Mouse (Mus musculus): ENCODE measurements at regions not wholly inside any gene's neighbourhood (a gene's known extent, or its start where the extent isn't known, plus 50 kb on each side); places are given as distances from the start of the nearest gene placed in this dataset.

DNA sequence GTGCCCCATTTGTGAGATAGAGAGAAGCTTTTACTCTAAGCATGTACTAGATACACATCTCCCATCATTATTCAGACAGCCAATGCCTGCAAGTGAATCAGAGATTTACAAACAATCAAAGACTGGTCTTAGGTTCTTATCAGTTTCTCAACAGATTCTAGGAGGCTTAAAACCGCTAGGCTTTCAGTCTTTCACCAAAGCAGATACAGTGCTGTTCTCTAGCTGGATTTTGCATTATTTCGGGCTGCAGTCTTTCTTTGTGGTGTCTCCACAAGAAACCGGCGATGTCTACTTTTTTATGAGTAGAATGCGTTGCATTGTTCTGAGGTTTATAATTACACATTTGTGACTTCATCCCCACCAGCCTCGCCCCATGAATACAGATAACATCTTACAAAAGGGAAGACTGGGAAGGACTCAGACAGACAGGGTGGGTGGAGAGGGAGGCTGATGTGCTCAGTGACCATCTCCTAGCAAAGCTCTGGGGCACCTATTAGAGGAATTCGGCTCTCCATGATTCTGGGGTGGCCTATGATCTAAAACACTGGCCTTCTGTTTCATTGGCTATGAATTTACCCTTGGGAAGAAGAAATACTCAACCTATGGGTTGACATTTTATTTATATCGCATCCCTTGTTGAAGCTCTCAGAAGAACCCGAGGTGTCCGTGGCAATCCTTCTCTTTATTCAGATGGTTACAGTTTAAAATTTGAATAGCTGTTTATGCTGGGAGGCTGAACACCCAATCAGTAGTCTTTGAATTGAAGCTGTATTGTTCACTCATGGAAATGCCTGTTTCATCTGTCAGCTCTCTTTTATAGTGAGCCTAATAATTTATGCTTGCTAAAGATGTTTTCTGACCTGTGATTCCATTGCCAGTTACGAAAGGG is 343.8 kb downstream of the Tmem161b start:
- no peak for DNase-seq

DNA sequence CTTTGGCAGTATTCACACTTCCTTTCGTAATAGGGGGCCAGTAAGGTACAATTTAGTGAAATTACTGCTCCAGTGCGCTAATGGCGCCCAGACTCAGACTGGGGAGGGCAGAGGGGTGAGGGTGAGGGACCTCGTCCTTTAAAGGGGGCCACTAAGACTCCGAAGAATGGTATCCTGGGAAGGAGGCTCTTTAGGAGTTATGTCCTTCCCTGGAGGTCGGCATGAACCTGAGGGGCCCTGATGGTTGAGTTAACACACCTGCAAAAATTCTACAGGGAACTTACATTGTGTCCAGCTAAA is 344.4 kb downstream of the Tmem161b start:
- DNase-seq = no peak

DNA sequence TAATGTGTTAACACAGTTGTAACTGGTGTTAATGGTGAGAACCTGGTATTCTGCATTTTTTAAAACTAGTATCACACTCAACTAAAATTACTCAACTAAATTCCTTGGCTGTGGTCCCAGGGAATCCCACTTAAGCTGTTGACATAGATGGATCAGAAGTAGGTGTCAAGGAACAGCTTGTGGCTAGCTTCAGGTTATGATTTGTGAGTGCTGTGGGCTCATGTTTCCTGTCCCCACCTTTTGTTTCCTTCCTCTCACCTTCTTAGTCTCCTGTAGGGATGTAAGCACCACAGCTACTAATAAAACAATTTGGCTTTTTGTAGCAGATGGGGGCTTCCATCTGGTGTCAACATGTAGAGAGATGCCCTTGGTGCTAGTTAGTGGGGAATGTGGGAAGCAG is 347.3 kb downstream of the Tmem161b start:
- DNase-seq = no peak

DNA sequence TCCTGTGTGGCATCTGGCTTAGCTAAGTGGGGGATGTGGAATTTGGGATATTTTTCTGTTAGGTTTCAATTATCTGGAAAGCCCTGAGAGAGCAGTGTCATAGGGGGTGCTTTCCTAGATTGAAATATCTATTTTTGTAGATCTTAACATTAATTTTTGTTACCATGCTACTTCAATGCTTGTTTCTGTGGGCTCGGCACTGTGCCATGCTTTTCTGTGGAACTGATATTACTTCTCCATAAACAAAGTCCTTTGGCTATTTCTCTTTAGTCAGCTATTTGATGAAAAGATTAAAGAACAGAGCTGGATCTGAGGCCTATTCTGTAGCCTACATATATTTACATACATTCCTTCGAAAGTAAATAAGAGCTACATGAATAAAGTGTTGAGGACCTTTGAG is 348.1 kb downstream of the Tmem161b start:
- no peak for DNase-seq

DNA sequence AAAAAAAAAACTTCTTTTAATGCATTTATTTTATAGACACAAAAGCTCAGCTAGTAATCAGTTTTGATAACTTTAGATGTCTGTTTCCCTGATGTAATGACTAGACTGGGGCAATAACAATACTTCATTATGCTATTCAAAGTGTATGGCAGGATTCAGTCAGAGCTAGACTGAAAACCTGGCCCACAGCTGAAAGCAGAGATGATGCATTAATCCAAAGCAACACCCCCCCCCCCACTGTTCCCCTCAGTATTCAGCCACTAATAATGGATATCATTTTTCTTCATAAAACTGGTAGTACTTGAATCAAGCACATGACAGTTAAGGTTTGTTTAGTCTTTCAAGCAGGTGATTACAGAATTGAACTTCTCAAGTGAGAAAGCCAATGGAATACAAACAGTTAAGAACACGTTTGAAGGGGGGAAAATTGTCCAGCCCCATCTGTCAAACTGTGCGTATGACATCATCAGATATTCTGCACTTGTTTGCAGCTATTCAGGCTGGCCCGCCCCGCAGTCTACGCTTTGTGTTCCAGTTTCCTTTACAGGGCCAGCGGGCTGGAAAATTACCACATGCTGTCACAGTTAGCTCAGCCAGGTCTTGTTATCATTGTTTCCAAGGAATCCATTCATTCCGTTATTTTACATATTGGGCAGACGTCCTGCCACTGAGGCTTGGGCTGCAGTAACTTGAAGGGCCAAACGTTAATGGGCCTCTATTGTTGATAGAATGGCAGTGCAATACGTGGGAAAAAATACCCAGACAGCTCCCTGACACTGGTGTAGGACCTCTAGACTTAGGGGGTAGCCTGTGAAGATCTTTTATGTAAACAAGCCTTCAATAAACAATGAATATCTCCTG is 349.1 kb downstream of the Tmem161b start:
- DNase-seq = no peak

DNA sequence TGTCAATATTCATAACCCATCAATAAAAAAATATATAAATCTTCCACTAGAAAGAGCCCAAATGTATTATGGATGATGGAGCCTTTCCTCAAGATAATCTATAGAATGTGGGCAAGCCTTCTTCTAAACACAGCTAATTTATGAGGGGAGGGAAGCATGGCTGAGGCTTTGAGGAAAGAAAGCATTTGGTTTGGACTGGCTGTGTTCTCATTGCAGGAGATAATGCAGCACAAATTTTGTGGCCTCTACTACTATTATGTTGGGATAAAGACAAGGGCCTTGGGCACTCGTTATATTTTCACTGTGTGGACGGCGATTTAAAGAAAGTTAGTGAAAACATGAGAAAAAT is 349.7 kb downstream of the Tmem161b start:
- DNase-seq = no peak

DNA sequence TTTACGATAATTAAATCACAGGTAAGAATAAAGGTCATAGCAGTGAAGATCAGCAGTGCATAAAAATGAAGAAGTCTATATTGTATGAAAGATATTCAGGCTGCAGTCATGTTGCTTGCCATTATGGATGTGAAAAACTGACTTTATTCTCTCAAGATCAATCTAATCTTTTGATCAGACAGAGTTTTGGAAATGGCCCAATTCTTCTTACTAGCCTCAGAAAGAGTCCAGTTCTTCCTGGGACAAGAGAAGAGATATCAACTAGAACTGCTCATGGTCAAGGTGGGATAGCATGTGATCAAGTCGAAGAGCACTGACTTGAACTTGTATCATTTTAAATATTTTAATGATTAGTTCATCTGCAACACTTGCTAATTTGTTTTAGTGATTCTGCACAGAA is 350.1 kb downstream of the Tmem161b start:
- no peak for DNase-seq

DNA sequence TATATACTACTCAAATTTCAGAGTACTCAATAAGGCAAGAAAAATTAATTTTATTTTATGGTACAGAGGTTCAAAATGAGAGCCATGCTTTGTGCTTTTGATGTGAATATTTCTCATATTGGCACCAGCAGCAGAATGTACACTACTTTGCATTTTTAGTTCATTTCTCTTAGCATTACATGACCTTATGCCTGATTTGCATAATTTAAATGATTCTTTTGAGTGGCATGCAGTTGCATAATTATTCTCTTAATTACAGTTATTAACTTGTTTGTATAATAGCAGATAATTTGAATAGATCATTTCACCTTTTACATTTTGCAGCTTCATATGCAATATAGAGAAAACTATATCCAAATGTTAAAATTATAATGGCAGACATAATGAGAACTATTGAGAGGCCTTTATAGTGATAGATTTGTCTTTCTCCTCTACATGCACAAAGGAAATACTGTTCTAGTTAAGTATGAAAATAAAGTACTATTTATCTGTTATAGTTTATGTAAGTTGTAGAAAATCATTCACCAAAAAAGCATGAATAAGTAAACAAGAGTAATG is 374.6 kb downstream of the Tmem161b start:
- DNase-seq = no peak

DNA sequence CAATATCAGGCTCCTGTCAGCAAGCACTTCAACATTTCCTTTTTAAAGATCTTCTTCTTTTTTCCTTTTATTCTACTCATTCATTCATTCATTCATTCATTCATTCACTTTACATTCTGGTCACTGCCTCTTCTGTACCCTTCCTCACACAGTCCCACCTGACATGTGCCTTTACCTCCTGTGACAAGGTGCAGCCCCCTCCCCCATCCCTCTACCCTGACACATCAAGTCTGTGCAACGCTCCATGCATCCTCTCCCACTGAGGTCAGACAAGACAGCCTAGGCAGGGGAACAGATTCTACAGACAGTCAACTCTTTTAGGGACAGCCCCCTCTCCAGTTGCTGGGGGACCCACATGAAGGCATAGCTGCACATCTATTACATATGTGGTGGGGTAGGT is 380.5 kb downstream of the Tmem161b start:
- DNase-seq = no peak

DNA sequence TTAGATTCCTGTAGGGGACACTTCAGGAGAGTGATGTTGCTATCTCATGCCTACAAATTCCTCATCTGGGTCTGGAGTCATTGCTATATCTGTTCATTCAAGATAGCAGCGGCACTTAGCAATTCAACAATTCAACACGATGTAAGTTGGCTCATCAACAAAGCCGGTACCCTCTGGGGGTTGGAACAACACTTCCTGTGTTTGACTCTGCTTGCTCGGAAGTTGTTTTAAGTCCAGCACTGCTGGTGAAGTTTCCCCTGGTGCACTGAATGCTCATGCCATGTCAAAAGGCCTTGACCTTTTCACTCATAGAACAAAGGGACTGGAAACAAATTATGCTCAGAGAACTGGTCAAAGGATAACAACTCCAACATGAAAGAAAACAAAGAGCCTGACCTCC is 390.4 kb downstream of the Tmem161b start:
- no peak for DNase-seq

DNA sequence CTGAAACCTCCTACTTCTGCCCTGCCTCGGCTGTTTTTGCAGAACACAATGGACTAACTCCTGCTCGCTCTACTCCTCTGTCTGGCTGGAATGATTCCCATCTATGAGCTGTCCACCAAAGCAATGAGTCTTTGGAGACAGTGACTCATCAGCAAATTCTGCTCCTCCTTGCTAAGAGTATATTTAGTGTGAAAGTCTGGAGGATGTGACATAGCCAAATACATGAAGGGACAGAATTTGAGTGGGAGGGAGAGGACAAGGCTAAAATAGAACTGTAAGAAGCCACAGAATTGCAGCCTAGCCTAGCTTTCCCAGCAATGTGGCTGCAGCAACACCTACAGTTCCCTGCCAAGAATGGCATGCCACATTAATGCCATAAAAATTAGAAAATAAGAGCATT is 390.9 kb downstream of the Tmem161b start:
- no peak for DNase-seq

DNA sequence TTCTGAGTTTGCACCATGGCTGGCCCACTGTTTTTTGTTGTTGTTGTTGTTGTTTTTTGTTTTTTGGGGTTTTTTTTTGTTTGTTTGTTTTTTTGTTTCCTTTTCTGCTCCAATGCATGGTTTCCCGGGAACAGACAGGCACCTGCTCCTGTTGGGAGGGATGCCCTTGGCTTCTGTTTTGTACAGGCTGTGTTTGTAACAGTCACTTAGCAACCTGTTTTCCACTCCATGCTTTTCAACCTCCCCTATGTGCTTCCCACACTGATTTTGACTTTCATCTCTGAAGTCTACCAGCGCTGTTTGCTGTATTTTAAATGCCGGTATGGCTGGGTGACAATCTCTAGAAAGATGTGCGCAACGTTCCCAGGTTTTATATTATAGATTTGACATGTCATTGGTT is 402.6 kb downstream of the Tmem161b start:
- DNase-seq = no peak

DNA sequence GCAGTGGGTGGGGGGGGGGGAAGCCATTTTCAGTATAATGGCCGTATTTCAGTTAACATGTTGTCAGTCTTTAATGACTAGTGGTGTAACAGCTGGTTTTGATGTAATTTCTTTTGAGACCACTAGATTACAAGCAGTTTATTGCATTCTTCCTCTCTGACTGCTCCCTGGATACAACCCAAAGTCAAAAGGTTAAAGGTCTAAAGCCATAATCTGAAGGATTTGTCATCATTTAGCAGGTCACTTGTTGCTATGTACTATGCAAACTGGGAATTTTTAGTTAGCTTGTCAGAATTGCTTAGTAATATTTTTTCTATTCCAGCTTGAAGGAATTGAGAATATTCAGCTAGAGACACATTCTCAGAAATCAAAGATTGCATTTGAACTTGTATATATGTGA is 403.4 kb downstream of the Tmem161b start:
- DNase-seq = no peak

DNA sequence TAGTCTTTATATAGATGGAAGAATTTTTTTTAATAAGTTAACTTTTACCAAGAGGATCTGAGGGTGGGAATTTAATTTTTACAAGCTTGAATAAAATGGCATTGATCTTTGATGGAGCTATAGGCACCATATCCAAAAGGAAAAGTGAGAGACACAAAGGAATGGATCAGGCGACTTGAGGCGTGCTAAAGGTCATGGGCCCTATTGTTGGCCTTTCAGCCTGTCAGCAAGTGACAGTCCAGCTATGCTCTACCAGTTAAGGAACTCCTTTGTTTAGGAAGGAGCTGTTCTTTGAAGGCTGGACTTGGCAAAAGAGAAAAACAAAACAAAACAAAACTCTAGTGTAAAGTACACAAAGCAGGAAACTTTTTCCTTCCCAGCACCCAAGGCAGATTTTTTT is 403.8 kb downstream of the Tmem161b start:
- DNase-seq = no peak

DNA sequence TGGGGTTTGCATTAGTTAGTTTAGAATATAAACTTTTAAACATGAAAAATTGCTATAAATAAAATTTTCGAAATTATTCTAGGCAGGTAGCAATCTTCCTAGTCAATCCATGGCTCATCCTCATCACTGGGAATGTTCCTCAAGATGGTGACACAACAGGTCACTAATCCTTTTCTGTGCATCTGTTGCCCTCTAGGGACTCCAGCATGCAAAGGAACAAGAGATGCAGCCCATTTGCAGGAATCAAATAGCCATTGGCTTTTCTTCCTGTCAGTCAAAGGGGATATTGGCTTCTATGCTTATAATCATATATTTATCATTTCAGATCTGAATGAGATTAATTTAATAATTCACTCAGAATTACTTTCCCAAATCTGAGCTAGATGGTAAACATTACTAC is 404.3 kb downstream of the Tmem161b start:
- no peak for DNase-seq

DNA sequence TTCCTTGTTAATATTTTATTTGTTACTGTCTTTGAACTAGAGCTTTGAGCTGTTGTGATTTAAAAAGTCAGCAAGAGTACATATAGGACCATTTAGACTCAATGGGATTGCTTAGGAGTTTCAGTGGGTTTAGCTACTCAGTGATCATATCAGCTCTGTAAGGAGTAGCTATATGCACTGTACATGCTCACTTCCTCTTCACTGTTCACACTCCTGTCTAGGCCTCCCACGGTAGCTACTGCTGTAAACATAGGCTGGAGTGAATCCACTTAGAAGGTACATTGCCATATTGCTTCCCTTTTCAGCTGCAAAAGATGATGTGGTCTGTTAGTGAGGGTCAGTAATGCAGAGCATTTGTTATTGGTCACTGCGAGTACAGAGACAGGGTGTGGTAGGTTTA is 408.6 kb downstream of the Tmem161b start:
- no peak for DNase-seq

DNA sequence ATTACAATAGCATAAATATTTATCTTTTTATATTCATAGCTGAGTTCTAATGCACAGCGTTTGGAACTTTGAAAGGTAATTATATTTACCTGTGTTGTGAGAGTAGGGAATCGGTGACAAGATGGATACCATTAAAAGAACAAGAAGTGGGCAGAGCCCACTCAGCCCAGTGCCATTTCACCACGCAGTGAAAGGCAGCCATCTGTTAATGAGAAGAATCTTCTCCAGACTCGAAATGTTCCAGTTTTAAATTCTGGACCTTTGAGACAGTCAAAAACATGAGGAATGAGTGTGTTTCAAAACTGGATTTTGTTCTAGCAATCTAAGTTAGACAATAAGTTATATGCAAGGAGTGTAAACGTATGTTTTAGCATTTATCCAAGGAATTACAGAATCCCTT is 410.4 kb downstream of the Tmem161b start:
- DNase-seq = no peak

DNA sequence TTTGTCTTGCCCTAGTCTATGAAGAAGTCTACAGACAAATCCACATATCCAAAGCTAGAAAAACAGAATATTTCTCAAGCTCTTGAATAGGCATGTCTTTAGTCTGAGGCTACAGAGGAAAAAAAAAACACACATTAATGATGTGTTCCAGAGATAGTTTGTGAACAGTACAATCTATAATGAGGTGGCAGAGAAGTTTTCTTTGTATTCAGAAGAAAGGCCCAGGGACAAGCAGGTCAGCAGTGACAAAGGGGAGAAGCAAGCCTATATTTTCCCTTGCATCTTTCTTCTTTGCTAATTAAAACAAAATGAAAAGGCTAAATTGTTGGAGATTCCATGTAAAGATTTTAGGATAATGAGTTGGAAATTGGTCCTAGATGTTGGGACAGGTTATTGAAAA is 414.7 kb downstream of the Tmem161b start:
- DNase-seq = no peak

DNA sequence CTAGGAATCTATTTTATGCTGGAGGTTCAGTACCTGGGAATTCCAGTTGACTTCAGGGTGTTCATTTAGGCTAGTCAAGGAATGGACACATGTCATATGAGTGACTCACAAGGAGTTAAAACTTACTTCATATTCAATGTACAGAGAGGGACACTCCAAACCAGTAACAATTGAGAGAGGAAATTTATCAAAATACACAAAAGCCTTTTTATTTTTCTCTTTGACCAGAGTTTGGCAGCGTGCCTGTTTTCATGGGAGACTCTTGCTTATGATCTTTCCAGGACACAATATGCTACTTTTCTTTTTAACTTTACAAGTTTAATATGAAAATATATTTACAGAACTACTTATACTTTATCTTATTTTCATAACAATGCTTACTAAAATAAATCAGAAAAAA is 415.5 kb downstream of the Tmem161b start:
- DNase-seq = no peak

DNA sequence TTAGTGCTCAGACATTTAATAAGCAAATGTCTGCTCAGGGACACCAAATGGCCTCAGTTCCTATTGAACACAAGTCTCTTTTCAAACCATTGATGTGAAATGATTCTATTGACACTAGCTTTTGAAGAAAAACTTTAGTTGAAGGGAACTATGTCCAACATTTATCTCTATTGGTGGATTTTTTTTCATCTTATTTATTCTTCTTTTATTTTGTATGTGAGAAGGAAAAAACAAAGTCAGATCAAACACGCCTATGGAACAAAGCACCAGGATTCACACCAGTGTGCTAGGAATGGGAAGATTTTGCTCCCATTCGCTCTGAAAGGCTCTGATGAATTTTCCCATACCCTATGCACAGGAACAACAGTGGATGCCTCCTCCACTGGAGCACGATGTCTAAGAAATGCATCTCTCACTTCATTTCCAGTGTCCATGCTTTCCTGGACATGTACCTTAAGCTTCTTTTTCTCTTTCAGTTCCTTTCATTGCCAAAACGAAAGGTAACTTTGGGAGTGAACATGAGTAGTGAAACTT is 416.4 kb downstream of the Tmem161b start:
- no peak for DNase-seq

DNA sequence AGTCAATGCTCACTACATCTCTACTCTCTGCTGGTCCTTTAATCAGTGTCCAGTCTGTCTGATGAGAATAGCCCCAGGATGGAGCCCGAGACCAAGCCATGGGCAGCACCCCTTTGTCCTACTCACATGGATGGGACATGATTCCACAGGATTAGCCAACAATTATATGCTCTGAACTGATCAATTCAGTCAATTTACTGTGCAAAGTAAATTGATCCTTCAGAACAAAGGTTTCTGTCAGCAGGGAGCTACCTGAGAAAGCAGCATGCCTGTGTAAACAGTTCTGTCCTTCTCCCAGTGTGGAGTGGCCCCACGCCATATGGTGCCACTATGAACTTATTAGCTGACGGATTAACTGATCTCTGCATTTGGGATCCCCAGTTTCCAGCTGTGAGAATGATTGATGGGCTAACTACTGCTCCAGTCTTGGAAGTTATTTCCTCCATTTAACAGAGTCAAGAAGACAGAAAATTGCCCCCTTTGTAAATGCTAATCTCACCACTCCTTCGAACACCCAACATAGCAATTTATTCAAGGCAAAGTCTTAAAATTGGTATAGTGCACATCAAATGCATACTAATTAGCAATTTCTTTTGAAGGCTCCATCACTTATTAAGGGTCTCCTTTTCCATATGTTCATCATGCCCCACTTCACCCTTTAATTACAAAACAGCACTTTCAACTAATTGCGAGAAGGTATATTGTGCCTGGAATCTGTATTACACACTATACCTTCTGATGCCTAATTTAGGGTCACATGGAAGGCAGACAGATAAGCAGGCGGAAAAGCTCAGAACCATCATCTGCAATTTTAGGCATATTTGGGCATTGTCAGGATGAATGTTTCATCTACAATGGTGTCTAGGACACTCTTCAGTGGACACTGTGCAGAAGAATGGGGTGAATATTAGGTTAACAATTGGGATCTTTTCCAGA is 417.3 kb downstream of the Tmem161b start:
- DNase-seq = no peak

DNA sequence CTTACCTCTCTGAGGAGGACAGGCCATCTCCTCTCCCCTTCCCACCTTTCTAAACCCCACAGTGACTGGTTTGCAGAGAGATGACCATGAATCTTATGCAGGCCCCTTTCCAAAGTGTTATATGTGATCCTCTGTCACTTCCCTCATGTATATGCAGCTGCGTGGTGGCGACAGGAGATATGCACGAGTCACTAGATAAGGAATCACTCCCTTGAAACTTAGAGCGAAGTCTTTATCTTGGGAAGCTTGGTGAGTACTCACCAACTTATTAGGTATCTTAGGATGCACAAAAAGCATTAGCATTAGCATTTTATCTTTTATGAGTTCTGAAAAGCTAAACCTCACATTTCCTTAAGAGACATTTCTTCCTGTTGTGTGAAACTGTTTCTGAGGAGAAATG is 421.9 kb downstream of the Tmem161b start:
- DNase-seq = no peak

DNA sequence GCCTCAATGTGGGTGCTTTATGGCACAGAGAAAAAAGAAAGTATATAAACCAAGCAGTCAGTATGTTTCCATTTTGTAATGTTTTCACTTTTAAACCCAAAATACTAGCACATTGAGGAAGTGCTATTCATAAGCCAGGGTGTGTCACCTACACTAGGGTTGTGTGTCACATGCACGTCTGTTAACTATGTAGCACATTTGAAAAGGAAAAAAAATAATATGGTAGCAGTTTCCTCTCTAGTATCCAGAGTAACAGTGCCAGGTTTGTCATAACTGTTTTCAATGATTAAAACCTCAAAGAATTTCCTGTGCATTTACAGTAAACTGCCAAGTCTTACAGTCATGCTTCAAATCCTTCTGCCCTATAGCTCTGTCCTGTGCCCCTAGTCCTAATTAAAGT is 424.8 kb downstream of the Tmem161b start:
- no peak for DNase-seq
